Mouse (Mus musculus) retina, adult 2 months (tissue): ENCODE measurements around the gene Tmem200a.

Experiments
- DNase-seq: peaks from one replicate; pipeline ENCODE4 v3.0.0-alpha.2; 2012; ENCODE audit warnings: low read depth, low spot score

Gene Tmem200a

DNA sequence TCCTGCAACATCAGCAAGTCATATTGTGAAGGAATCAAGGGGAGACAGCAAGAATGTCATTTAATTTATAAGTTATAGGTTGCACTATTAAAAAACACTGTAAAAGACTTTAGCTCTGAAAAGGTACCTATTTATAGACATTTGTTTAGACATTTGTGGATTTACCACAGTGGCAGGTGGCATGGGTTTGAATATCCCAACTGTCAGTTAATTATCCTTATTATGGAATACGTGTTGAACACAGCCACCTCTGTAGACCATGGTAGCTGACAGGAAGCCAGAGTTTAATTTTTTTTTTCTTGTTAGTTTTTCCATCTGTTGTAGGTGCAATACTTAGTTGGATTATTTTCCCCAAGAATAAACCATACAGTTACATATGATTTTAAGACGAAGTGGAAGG lies 194.3 kb downstream of the Tmem200a start:
- DNase-seq, result no peak

DNA sequence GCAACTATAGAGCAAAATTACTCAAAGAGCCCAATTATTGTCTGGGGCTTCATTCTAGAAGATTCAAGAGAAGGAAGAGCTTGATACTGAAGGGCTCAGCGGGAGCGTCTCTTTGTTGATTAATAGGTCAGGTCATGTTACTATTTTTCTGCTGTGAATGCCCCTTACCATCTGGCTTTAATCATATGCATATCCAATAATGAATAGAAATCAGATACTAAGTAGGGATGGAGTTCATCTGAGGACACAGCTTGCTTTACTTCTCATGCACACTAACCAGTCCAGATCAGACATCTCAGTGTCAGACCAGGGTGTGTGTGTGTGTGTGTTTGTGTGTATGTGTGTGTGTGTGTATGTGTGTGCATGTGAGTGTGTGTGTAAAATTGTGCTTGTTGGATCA lies 201.1 kb downstream of the Tmem200a start:
- DNase-seq, result no peak

DNA sequence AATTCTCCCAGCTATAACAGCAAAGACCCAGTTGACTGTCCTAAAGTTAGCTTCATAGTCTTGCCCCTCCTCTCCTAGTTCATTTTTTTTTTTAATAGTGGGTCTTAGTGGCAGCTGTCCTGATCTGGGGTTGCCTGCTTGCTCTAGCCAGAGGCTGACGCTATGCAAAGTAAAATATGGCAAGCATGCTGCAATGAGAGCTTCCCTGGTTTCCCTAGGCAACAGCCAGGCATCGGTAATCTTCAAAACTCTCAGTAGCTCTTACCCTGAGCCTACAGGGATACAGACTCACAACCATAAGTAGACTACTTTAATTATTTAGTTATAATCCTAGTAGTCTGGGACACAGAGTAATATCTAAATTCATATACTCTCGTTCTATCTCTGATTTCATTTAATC lies 202.0 kb downstream of the Tmem200a start:
- DNase-seq, result no peak

DNA sequence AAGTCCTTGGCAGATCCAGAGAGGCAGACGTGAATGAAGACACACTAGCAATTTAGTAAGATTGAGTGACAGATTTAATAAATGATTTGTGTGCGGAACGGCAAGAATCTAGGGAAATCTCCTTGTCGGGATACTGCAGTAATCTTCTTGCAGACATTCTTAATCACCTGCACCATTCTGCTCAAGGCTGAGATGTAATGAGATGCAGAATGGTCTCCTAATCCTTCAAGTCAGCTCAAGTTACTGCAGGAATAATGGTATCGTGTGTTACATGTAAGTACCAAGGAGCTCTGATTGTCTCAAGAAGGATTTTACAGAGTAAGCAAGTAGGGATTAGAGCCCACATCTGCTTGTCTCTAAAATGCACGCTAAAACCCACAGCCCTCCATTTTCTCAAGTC lies 210.1 kb downstream of the Tmem200a start:
- DNase-seq, result no peak
